Mouse (Mus musculus) spleen, adult 18-20 months (tissue): ENCODE measurements around the gene Alpk3.
"Not testable (repeated sequence)": the region's sequence is repeated elsewhere in the genome, so short reads cannot be mapped to it uniquely, and the experiment has no call there.

Experiments
- DNase-seq, 2 experiments: peaks; one replicate each; pipeline ENCODE4 v3.0.0; 2022; ENCODE audit warnings: mixed read lengths in 2 of 2

Gene Alpk3

DNA sequence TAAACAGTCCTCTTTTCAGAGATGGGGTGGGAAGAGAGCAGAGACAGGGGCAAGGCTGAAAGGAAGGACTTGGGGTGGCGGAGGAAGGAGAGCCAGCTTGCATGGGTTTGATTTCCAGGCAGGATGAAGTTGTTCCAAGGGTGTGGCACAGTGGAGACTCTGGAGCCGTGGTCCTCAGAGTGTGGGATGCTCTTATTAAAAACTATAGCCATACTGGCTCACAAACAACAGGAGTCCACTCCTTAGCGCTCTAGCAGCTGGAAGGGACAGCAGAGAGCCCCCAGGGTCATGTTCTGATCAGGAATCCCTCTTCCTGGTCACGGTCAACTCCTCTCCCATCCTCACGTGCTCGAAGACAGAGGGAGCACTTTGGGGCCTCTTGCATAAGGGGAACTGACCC is 76.0 kb downstream of the Alpk3 start:
- no peak for DNase-seq

DNA sequence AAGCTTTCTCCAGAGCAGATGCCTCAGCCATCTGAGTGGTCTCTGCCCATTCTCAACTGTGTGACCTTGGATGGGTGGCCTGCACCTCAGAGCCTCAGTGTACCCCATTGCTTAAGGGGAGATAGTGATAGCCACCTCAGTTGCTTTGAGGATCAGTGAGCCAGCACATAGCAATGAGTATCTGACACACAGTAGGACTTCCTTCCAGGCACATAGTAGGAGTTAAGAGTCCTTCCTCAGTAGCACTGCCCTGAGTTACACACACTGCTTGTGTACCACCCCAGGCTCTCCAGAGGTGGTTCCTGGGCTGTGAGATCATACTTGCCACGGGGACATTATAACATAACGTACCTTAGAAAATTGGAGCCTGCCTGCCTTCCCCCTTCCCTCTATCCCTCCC is 76.5 kb downstream of the Alpk3 start:
- no peak for DNase-seq

DNA sequence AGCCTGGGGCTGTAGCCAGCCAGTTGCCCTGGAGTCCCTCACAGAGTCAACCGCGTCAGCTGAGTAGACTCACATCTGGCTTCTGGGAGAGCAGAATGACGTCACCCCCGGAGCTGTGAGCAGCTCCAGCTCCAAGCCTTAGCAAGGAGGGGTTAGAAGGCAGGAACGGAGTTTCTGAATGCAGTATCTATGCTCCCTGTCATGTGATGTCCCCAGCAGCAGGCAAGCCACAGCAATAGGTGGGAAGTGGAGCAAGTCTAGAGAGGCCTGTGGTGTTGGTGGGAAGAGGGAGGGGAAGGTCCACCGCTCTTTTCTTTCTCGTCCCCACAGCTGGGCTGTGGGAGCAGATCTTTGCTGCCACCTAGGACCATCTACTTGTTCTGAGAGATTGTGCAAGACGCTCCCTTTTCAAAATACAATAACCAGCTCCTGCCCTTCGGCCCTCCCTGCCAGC is 77.2 kb downstream of the Alpk3 start:
- no peak for DNase-seq

GRCm38 (mm10) chr7:81137292-81137691 is 79.9 kb downstream of the Alpk3 start:
- no peak for DNase-seq

- no peak for DNase-seq
Observed at GRCm38 (mm10) chr7:81139100-81139499, 81.7 kb downstream of the Alpk3 start.

GRCm38 (mm10) chr7:81139671-81140404 is 82.4 kb downstream of the Alpk3 start:
- no peak for DNase-seq

GRCm38 (mm10) chr7:81141541-81141940 is 84.1 kb downstream of the Alpk3 start:
- no peak for DNase-seq

DNA sequence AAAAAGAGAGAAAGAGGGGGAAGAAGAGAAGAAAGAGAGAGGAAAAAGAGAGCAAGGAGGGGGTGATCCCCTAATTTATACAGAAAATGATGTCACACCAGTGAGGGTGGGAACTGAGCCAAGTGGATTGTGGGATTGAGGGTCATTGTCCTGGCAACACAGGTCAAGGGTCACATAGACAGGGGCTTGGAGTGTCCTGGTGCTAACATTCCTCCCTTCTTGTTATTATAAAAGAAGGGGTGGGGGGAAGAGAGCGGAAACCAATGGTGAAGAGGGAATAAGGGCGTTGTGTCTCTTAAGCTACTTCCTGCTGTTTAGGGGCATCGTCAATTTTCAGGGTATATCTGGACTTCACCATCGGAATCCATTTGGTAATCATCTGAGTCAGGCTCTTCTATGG is 85.7 kb downstream of the Alpk3 start:
- DNase-seq, result not testable (repeated sequence)

- DNase-seq, result no peak
Observed at GRCm38 (mm10) chr7:81149759-81150158, 92.4 kb downstream of the Alpk3 start.

DNA sequence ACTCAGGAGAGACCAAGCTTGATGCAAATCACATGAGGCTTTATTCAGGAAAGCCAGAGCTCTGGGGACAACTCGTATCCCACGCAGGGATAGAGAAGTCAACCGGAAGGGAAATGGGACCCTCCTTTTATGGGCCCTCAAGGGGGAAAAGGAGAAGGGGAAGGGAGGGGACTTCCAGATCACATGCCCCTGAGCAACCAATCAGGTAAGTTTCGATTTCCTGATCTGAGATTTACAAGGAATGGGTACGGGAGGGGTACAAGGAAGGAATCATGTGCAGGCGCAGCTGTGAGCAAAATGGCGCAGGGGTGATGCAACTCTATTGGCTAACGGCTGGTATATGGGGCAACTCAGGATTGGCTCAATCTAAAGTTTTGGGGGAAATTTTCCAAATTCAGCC is 93.8 kb downstream of the Alpk3 start:
- DNase-seq, result no peak

DNA sequence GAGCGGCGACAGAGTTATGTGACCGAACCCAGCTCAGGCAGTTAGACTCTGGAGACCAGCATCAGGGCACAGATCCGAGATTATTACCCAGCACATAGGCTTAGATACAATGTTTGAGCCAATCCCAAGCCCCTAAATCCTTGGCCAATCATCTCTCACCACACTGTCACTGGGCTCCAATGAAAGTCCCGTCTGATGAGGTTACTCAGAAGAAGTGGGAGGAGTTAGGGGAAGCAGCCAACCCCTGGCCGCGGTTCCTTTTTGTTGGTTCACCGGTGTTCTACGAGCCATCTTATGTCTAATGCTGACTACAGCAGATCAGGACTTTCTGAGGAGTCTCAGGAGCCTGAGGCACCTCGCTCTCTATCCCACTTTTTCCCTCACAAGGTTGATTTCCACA is 94.9 kb downstream of the Alpk3 start:
- no peak for DNase-seq

- no peak for DNase-seq
Observed at GRCm38 (mm10) chr7:81152826-81153225, 95.4 kb downstream of the Alpk3 start.

DNA sequence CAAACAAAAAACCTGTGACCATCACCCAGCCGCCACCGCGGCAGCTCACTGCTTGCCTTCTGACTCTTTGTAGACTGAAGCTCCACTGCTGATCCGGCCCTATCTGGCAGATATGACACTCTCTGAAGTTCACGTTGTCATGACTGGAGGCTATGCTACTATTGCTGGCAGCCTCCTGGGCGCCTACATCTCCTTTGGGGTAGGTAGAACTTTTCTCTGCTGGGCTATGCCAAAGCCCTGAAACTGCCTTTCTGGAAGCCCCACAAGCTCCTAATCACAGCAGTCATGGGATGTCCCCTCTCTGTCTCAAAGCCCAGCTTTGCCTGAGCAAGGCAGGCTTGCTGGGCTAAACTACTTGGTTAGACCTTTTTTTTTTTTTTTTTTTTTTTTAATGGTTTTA is 95.9 kb downstream of the Alpk3 start:
- no peak for DNase-seq

GRCm38 (mm10) chr7:81154244-81154643 is 96.8 kb downstream of the Alpk3 start:
- DNase-seq, result not testable (repeated sequence)

GRCm38 (mm10) chr7:81154960-81155359 is 97.6 kb downstream of the Alpk3 start:
- peak; percentile 55 to 66 for DNase-seq
